Mouse (Mus musculus): ENCODE measurements around the gene Foxp2. TPM values are rescaled to one million over a fixed set of nuclear protein-coding genes. Genes with fewer than 3 reads are reported as not detected.

Foxp2 gene
- polyA plus RNA-seq, 1 experiment from 2014 or later = 85.7 TPM

DNA sequence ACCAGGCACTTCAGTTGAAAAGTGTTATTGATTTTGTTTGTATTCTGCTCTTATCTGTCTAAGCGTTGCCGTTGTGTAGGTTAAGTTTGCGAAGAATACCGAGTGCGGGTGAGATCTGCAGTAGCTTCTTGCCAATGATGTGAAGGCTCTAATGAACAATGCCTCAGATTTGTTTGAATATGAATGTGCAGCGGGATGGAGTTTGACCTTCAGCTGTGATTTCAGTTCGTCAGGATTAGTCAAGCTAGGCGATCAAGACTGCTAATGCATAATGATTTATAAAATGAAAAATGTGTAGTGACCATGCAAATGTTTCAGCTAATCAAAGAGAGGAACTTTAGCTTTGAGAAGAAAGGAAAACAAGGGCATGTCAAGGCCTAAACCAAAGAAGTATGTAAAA is 469.1 kb downstream of the Foxp2 start:
- no peak for TF ChIP-seq CTCF (IDR thresholded peaks at IDR 0.05; ENCODE audit: low read depth)
- 37% methylated on average over 8 of the region's 8 CpGs for WGBS
- Histone ChIP-seq H3K4me3 (ENCODE audit: low read depth, low read length) (no peak overlapping the region), H3K36me3 (ENCODE audit: insufficient read depth) (no peaks in the 10 kb centered on the region), H3K9ac (no peak overlapping the region), H3K4me2 (no peak overlapping the region), H3K9me3 (ENCODE audit: low read depth, low read length) (no peaks in the 10 kb centered on the region), H3K27ac (ENCODE audit: low read depth) (no peak overlapping the region), H3K4me1 (ENCODE audit: insufficient read depth) (no peaks in the 10 kb centered on the region), H3K27me3 (ENCODE audit: insufficient read depth, low read length) (no peaks in the 10 kb centered on the region)
- DNase-seq (no peak), ATAC-seq (ENCODE audit: insufficient read depth) (no peak)

DNA sequence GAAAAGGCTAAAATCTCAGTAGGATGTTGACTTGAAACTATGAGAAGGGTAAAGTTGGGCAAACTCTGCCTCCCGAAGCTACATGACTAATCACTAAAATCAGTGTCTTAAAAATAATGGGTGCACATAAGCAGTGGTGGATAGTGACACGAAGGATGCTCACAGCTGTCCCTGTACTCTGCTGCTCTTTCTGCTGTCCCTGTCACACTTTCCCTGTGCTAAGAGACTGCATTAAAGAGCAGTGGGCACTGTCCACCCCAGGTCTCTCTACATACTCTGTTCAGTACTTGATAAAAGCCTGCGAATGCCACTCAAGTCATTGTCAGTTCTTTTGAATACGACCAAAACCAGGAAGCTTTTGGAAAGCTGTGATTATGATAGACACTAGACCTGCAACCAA is 469.7 kb downstream of the Foxp2 start:
- no peak for DNase-seq
- ATAC-seq (ENCODE audit: insufficient read depth) = no peak
- 77% methylated on average over 4 of the region's 4 CpGs for WGBS
- Histone ChIP-seq H3K4me1 (ENCODE audit: insufficient read depth) (no peaks in the 10 kb centered on the region), H3K4me2 (no peak overlapping the region), H3K27me3 (ENCODE audit: insufficient read depth, low read length) (no peaks in the 10 kb centered on the region), H3K27ac (ENCODE audit: low read depth) (no peak overlapping the region), H3K4me3 (ENCODE audit: low read depth, low read length) (no peak overlapping the region), H3K9me3 (ENCODE audit: low read depth, low read length) (no peaks in the 10 kb centered on the region), H3K9ac (no peak overlapping the region), H3K36me3 (ENCODE audit: insufficient read depth) (no peaks in the 10 kb centered on the region)
- no peak for TF ChIP-seq CTCF (IDR thresholded peaks at IDR 0.05; ENCODE audit: low read depth)

DNA sequence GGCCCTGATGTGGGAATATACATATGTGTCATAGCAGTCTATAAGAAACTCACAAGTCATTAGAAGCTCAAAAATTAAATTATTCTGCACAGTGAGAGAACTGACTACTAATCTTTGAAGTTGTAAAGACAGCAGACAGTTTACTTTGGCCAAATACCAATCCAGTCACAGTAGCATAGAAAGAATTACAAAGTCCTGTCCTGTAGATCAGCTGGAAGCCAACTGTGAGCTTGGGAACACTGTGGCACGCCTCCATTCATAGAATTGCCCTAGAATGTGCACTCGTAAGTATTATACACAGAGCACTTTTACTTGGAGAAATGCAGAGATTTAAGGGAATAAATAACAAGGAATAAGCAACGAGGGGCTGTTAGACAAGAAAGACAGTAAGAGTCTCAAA is 472.5 kb downstream of the Foxp2 start:
- Histone ChIP-seq H3K27me3 (ENCODE audit: insufficient read depth, low read length) (no peaks in the 10 kb centered on the region), H3K9me3 (ENCODE audit: low read depth, low read length) (no peaks in the 10 kb centered on the region), H3K4me3 (ENCODE audit: low read depth, low read length) (no peak overlapping the region), H3K4me2 (no peak overlapping the region), H3K27ac (ENCODE audit: low read depth) (no peak overlapping the region), H3K36me3 (ENCODE audit: insufficient read depth) (no peaks in the 10 kb centered on the region; the same call in 1 of the 2 replicates), H3K9ac (no peak overlapping the region), H3K4me1 (ENCODE audit: insufficient read depth) (peaks cover 4% of the 10 kb centered on the region; the same call in 1 of the 2 replicates)
- peak; percentile 65; the same call in 1 of the 2 replicates for ATAC-seq (ENCODE audit: insufficient read depth)
- WGBS = 58% methylated on average over 3 of the region's 3 CpGs
- peak; percentile 56 for DNase-seq
- TF ChIP-seq CTCF (IDR thresholded peaks at IDR 0.05; ENCODE audit: low read depth) = no peak

DNA sequence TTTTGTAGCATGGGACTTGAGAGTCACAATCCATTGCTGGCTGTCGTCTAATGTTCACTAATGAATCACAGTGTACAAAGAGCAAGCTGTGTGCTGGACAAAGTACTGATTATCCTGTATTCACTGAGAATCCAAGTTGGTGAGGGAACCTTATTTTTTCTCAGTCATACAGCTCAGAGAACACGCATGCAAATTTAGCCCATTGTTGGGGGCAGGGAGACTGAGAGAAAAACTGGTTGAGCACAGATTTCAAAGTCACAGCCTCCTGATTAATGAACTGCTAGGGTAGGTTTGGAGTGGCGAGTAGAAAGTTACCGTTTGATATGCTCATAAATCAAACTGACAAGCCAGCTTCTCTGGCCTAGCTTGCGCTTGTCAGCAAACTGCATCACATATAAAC is 477.1 kb downstream of the Foxp2 start:
- TF ChIP-seq CTCF (IDR thresholded peaks at IDR 0.05; ENCODE audit: low read depth) = no peak
- Histone ChIP-seq H3K36me3 (ENCODE audit: insufficient read depth) (peaks cover 10% of the 10 kb centered on the region; the same call in 1 of the 2 replicates), H3K9me3 (ENCODE audit: low read depth, low read length) (no peaks in the 10 kb centered on the region), H3K4me2 (no peak overlapping the region), H3K27me3 (ENCODE audit: insufficient read depth, low read length) (no peaks in the 10 kb centered on the region), H3K27ac (ENCODE audit: low read depth) (no peak overlapping the region), H3K4me3 (ENCODE audit: low read depth, low read length) (no peak overlapping the region), H3K4me1 (ENCODE audit: insufficient read depth) (peaks cover 4% of the 10 kb centered on the region; the same call in 1 of the 2 replicates), H3K9ac (no peak overlapping the region)
- no peak; the same call in 1 of the 2 replicates for ATAC-seq (ENCODE audit: insufficient read depth)
- WGBS = 22% methylated on average over 5 of the region's 5 CpGs
- DNase-seq = peak; percentile 39

DNA sequence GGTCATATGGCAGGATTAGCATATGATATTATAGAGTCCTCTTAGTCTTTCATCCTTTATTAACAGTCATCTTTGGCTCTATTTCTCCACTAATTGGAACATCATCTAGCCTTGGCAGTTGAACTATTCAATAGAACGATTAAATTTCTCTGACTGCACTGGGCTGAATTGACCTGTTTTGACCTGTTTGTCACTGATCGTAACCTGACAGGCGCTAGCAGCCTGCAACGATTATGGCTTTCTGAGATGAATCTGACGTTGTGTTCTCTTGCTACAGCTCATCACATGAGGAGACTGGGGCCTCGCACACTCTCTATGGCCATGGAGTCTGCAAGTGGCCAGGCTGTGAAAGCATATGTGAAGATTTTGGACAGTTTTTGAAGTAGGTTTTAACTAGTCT is 495.3 kb downstream of the Foxp2 start:
- H3K4me3 ChIP-seq (ENCODE audit: low read depth, low read length) = no peak overlapping the region
- no peaks in the 10 kb centered on the region for H3K9me3 ChIP-seq (ENCODE audit: low read depth, low read length)
- 61% methylated on average over 6 of the region's 6 CpGs for WGBS
- no peak overlapping the region for H3K27ac ChIP-seq (ENCODE audit: low read depth)
- H3K4me1 ChIP-seq (ENCODE audit: insufficient read depth) = no peaks in the 10 kb centered on the region
- H3K4me2 ChIP-seq = no peak overlapping the region
- no peaks in the 10 kb centered on the region for H3K27me3 ChIP-seq (ENCODE audit: insufficient read depth, low read length)
- DNase-seq (no peak), ATAC-seq (ENCODE audit: insufficient read depth) (no peak)
- no peak overlapping the region for H3K9ac ChIP-seq
- TF ChIP-seq CTCF (IDR thresholded peaks at IDR 0.05; ENCODE audit: low read depth) = no peak
- peaks cover 13% of the 10 kb centered on the region for H3K36me3 ChIP-seq (ENCODE audit: insufficient read depth)

DNA sequence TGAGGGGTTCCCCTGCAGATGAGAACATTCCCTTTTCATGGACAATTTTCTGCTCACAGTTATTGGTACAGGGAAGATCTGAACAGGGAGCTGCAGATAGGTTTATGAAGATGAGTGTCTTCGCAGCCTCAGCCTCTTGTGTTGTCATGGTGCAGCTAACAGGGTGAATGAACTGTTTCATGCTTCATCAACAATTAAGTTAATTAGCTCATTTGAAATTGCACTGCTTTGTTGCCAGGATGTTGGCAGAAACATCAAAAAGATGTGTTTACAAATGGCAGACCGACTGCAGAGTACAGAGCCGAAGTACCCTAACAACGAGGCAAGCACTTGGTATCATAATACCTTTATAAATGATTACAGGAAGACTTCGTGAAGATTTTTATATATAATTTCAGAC is 496.3 kb downstream of the Foxp2 start:
- ATAC-seq (ENCODE audit: insufficient read depth) = no peak
- Histone ChIP-seq H3K27ac (ENCODE audit: low read depth) (no peak overlapping the region), H3K4me2 (no peak overlapping the region), H3K4me3 (ENCODE audit: low read depth, low read length) (no peak overlapping the region), H3K9me3 (ENCODE audit: low read depth, low read length) (no peaks in the 10 kb centered on the region), H3K36me3 (ENCODE audit: insufficient read depth) (peaks cover 13% of the 10 kb centered on the region), H3K27me3 (ENCODE audit: insufficient read depth, low read length) (no peaks in the 10 kb centered on the region), H3K4me1 (ENCODE audit: insufficient read depth) (no peaks in the 10 kb centered on the region), H3K9ac (no peak overlapping the region)
- no peak for DNase-seq
- WGBS = 73% methylated on average over 5 of the region's 5 CpGs
- TF ChIP-seq CTCF (IDR thresholded peaks at IDR 0.05; ENCODE audit: low read depth) = no peak

DNA sequence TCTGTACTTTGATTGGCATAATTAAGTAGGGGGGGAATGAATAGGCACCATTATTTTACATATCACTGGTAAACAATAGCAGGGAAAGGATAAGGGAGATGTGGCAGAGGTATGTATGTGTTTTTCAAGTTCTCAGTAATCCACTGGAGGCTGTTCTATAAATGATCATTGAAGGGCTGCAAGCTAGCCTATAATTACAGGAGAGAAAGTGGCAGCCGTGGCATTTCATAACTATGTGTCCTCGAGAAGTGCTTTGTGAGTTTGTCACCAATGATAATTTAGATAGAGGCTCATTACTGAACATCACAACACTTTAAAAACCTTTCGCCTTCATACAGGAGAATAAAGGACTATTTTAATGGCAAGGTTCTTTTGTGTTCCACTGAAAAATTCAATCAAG is 500.0 kb downstream of the Foxp2 start:
- H3K4me3 ChIP-seq (ENCODE audit: low read depth, low read length) = no peak overlapping the region
- no peaks in the 10 kb centered on the region for H3K9me3 ChIP-seq (ENCODE audit: low read depth, low read length)
- H3K27ac ChIP-seq (ENCODE audit: low read depth) = no peak overlapping the region
- no peaks in the 10 kb centered on the region for H3K4me1 ChIP-seq (ENCODE audit: insufficient read depth)
- H3K4me2 ChIP-seq = no peak overlapping the region
- no peak for TF ChIP-seq CTCF (IDR thresholded peaks at IDR 0.05; ENCODE audit: low read depth)
- no peaks in the 10 kb centered on the region for H3K27me3 ChIP-seq (ENCODE audit: insufficient read depth, low read length)
- DNase-seq (no peak), ATAC-seq (ENCODE audit: insufficient read depth) (no peak)
- H3K9ac ChIP-seq = no peak overlapping the region
- 75% methylated on average over 3 of the region's 3 CpGs for WGBS
- H3K36me3 ChIP-seq (ENCODE audit: insufficient read depth) = peaks cover 9% of the 10 kb centered on the region; the same call in 1 of the 2 replicates

DNA sequence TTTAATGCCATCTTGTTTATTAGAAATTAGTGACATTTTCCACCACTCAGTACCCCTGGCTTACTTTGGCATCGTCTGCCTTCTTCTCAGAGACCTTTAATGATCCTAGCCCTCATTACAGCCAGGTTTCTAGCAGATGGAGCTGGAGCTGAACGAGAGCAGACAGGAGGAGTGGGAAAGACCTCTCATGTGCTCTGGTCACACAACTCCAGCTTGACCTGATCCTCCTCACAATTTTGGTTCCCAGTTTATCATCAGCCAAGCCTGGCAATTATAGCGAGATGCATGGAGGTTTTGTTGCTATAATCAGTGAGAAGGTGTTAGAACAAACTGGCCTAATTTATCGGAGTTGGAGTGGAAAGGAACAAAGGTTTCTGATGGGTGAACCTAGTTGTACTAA is 500.9 kb downstream of the Foxp2 start:
- no peak overlapping the region for H3K27ac ChIP-seq (ENCODE audit: low read depth)
- H3K9ac ChIP-seq = no peak overlapping the region
- 62% methylated on average over 4 of the region's 4 CpGs for WGBS
- H3K36me3 ChIP-seq (ENCODE audit: insufficient read depth) = peaks cover 4% of the 10 kb centered on the region; the same call in 1 of the 2 replicates
- no peak overlapping the region for H3K4me2 ChIP-seq
- H3K4me1 ChIP-seq (ENCODE audit: insufficient read depth) = no peaks in the 10 kb centered on the region
- ATAC-seq (ENCODE audit: insufficient read depth) (no peak), DNase-seq (no peak)
- H3K4me3 ChIP-seq (ENCODE audit: low read depth, low read length) = no peak overlapping the region
- no peaks in the 10 kb centered on the region for H3K27me3 ChIP-seq (ENCODE audit: insufficient read depth, low read length)
- H3K9me3 ChIP-seq (ENCODE audit: low read depth, low read length) = no peaks in the 10 kb centered on the region
- no peak for TF ChIP-seq CTCF (IDR thresholded peaks at IDR 0.05; ENCODE audit: low read depth)
